Mouse (Mus musculus) thymus, adult 2 months (tissue): ENCODE data around the gene Pds5a.

Source experiments
- CTCF ChIP-seq: fragments of 200-500 bp; IDR thresholded peaks from 2 replicates; pipeline ENCODE4 v1.5.1; 2012; ENCODE audit warnings: mild to moderate bottlenecking, control low read depth, low read length, moderate library complexity, borderline replicate concordance; ENCODE audit not compliant: control insufficient read depth, poor library complexity, insufficient read depth; ENCODE audit errors: extremely low read depth
- POLR2A ChIP-seq: fragments of 200-500 bp; IDR thresholded peaks from 2 replicates; pipeline ENCODE4 v1.6.1; 2012; ENCODE audit warnings: mild to moderate bottlenecking, low read length, control low read depth, moderate library complexity; ENCODE audit not compliant: control insufficient read depth, poor library complexity, insufficient read depth; ENCODE audit errors: extremely low read depth

- TF ChIP-seq CTCF (no peak), POLR2A (no peak)
Observed at GRCm38 (mm10) chr5:65610541-65610940, 87.5 kb downstream of the Pds5a start.
